Mouse (Mus musculus) MEL (cell line): ENCODE measurements at regions not wholly inside any gene's neighbourhood (a gene's known extent, or its start where the extent isn't known, plus 50 kb on each side); places are given as distances from the start of the nearest gene placed in this dataset.

Experiments
- DNase-seq: peaks from one replicate; pipeline ENCODE4 v3.0.0; 2011; ENCODE audit warnings: low read depth, low spot score
- H3K27ac ChIP-seq: 2 replicates; pipeline ENCODE4 v1.5.1; 2012; ENCODE audit warnings: low read depth, mild to moderate bottlenecking, control low read depth, low read length, moderate library complexity; ENCODE audit not compliant: control insufficient read depth
- H3K27me3 ChIP-seq, 2 experiments: fragments of 150-350 bp in 1 of 2; sonication (generic) in 1 of 2; 2 replicates each; pipeline ENCODE4 v1.6.1; 2012; ENCODE audit warnings: low read length in 2 of 2, mild to moderate bottlenecking in 2 of 2, improper control_type of control experiment in 1 of 2, moderate library complexity in 1 of 2; ENCODE audit not compliant: insufficient read depth in 2 of 2, control insufficient read depth in 1 of 2
- H3K36me3 ChIP-seq, 2 experiments: 2 replicates each; pipeline ENCODE4 v1.6.1; 2012 to 2014; ENCODE audit warnings: low read length in 2 of 2, improper control_type of control experiment in 1 of 2, inconsistent platforms in 1 of 2, mild to moderate bottlenecking in 1 of 2; ENCODE audit not compliant: insufficient read depth in 2 of 2, control insufficient read depth in 1 of 2
- H3K4me1 ChIP-seq, 2 experiments: fragments of 150-350 bp in 1 of 2; sonication (generic) in 1 of 2; 2 replicates each; pipeline ENCODE4 v1.6.1; 2012; ENCODE audit warnings: low read length in 2 of 2, improper control_type of control experiment in 1 of 2, mild to moderate bottlenecking in 1 of 2; ENCODE audit not compliant: insufficient read depth in 2 of 2, control insufficient read depth in 1 of 2
- H3K4me3 ChIP-seq, 2 experiments: fragments of 150-350 bp in 1 of 2; sonication (generic) in 1 of 2; 2 replicates each; pipeline ENCODE4 v1.5.1; 2012; ENCODE audit warnings: low read depth in 2 of 2, low read length in 2 of 2, mild to moderate bottlenecking in 2 of 2, moderate library complexity in 2 of 2, control low read depth in 1 of 2, improper control_type of control experiment in 1 of 2; ENCODE audit not compliant: control insufficient read depth in 1 of 2, insufficient read depth in 1 of 2
- H3K79me2 ChIP-seq: 2 replicates; pipeline ENCODE4 v1.6.1; 2012; ENCODE audit warnings: mild to moderate bottlenecking, low read length, moderate library complexity; ENCODE audit not compliant: control insufficient read depth, poor library complexity, insufficient read depth
- H3K9ac ChIP-seq: 2 replicates; pipeline ENCODE4 v1.6.1; 2012; ENCODE audit warnings: low read depth, mild to moderate bottlenecking, control low read depth, low read length, moderate library complexity; ENCODE audit not compliant: control insufficient read depth, poor library complexity, severe bottlenecking
- H3K9me3 ChIP-seq: fragments of 150-350 bp; sonication (generic); replicated peaks from 2 replicates; pipeline ENCODE4 v1.6.1; 2012; ENCODE audit warnings: mild to moderate bottlenecking, low read length, improper control_type of control experiment, moderate library complexity; ENCODE audit not compliant: insufficient read depth
- CHD1 ChIP-seq: IDR thresholded peaks from 2 replicates; pipeline ENCODE4 v1.6.1; 2012; ENCODE audit warnings: low read depth, mild to moderate bottlenecking, inconsistent platforms, low read length, improper control_type of control experiment
- CHD2 ChIP-seq: IDR thresholded peaks from 2 replicates; pipeline ENCODE4 v1.6.1; 2011; ENCODE audit warnings: low read length, improper control_type of control experiment
- CTCF ChIP-seq, 3 experiments: IDR thresholded peaks in 2 of 3; conservative IDR thresholded peaks in 1 of 3; 2 replicates each; pipeline ENCODE4 v1.5.1; 2011 to 2012; ENCODE audit warnings: low read length in 3 of 3, low read depth in 2 of 3, mild to moderate bottlenecking in 2 of 3, improper control_type of control experiment in 1 of 3, inconsistent platforms in 1 of 3, mixed read lengths in 1 of 3, moderate library complexity in 1 of 3; ENCODE audit not compliant: control insufficient read depth in 1 of 3, insufficient read depth in 1 of 3, poor library complexity in 1 of 3, severe bottlenecking in 1 of 3
- E2F4 ChIP-seq: IDR thresholded peaks from 2 replicates; pipeline ENCODE4 v1.6.1; 2011; ENCODE audit warnings: low read depth, low read length, improper control_type of control experiment, borderline replicate concordance
- ELF1 ChIP-seq: IDR thresholded peaks from 2 replicates; pipeline ENCODE4 v1.6.1; 2014; ENCODE audit warnings: low read depth, mild to moderate bottlenecking, inconsistent platforms, low read length, improper control_type of control experiment, moderate library complexity
- EP300 ChIP-seq, 2 experiments: IDR thresholded peaks; 2 replicates each; pipeline ENCODE4 v1.6.1; 2011; ENCODE audit warnings: improper control_type of control experiment in 2 of 2, low read length in 2 of 2, low read depth in 1 of 2, mild to moderate bottlenecking in 1 of 2
- ETS1 ChIP-seq: IDR thresholded peaks from 2 replicates; pipeline ENCODE4 v1.6.1; 2012; ENCODE audit warnings: low read depth, mild to moderate bottlenecking, inconsistent platforms, low read length, improper control_type of control experiment, moderate library complexity
- GABPA ChIP-seq: IDR thresholded peaks from 2 replicates; pipeline ENCODE4 v1.6.1; 2012; ENCODE audit warnings: low read depth, mild to moderate bottlenecking, inconsistent platforms, low read length, improper control_type of control experiment, moderate library complexity
- GATA1 ChIP-seq: IDR thresholded peaks from 2 replicates; pipeline ENCODE4 v1.6.1; 2011; ENCODE audit warnings: low read depth, low read length, improper control_type of control experiment
- HCFC1 ChIP-seq: IDR thresholded peaks from 2 replicates; pipeline ENCODE4 v1.6.1; 2012; ENCODE audit warnings: low read depth, mild to moderate bottlenecking, inconsistent platforms, low read length, improper control_type of control experiment, moderate library complexity
- JUND ChIP-seq: IDR thresholded peaks from 2 replicates; pipeline ENCODE4 v1.6.1; 2011; ENCODE audit warnings: low read depth, mild to moderate bottlenecking, improper control_type of control experiment, low read length
- KAT2A ChIP-seq: conservative IDR thresholded peaks from 2 replicates; pipeline ENCODE4 v1.6.1; 2012; ENCODE audit warnings: low read depth, low read length, improper control_type of control experiment, inconsistent platforms
- MAFK ChIP-seq: IDR thresholded peaks from 2 replicates; pipeline ENCODE4 v1.6.1; 2011; ENCODE audit warnings: low read depth, mild to moderate bottlenecking, low read length, improper control_type of control experiment, borderline replicate concordance
- MAX ChIP-seq: IDR thresholded peaks from 2 replicates; pipeline ENCODE4 v1.6.1; 2011; ENCODE audit warnings: low read length, improper control_type of control experiment
- MAZ ChIP-seq: IDR thresholded peaks from 2 replicates; pipeline ENCODE4 v1.6.1; 2012; ENCODE audit warnings: low read depth, mild to moderate bottlenecking, inconsistent platforms, low read length, improper control_type of control experiment
- MYB ChIP-seq: IDR thresholded peaks from 2 replicates; pipeline ENCODE4 v1.6.1; 2011; ENCODE audit warnings: mild to moderate bottlenecking, low read depth, low read length, improper control_type of control experiment
- MYC ChIP-seq: IDR thresholded peaks from 2 replicates; pipeline ENCODE4 v1.6.1; 2011; ENCODE audit warnings: low read depth, mild to moderate bottlenecking, low read length, improper control_type of control experiment, moderate library complexity
- NELFE ChIP-seq: IDR thresholded peaks from 2 replicates; pipeline ENCODE4 v1.6.1; 2011; ENCODE audit warnings: low read depth, low read length, improper control_type of control experiment
- NRF1 ChIP-seq: IDR thresholded peaks from 2 replicates; pipeline ENCODE4 v1.6.1; 2014; ENCODE audit warnings: low read depth, mild to moderate bottlenecking, inconsistent platforms, low read length, improper control_type of control experiment, moderate library complexity; ENCODE audit not compliant: poor library complexity, insufficient read depth, severe bottlenecking
- POLR2AphosphoS5 ChIP-seq: IDR thresholded peaks from 2 replicates; pipeline ENCODE4 v1.6.1; 2012; ENCODE audit warnings: low read depth, borderline replicate concordance, mild to moderate bottlenecking, inconsistent platforms, low read length, moderate library complexity, mixed read lengths
- RCOR1 ChIP-seq: IDR thresholded peaks from 2 replicates; pipeline ENCODE4 v1.6.1; 2012; ENCODE audit warnings: low read depth, mild to moderate bottlenecking, inconsistent platforms, low read length, improper control_type of control experiment
- SIN3A ChIP-seq: IDR thresholded peaks from 2 replicates; pipeline ENCODE4 v1.6.1; 2012; ENCODE audit warnings: low read length, improper control_type of control experiment, inconsistent platforms
- SMC3 ChIP-seq: IDR thresholded peaks from 2 replicates; pipeline ENCODE4 v1.6.1; 2011; ENCODE audit warnings: low read depth, low read length, improper control_type of control experiment
- TAL1 ChIP-seq: IDR thresholded peaks from 2 replicates; pipeline ENCODE4 v1.6.1; 2012; ENCODE audit warnings: mild to moderate bottlenecking, inconsistent platforms, low read length, moderate library complexity, mixed read lengths
- TBP ChIP-seq: IDR thresholded peaks from 2 replicates; pipeline ENCODE4 v1.8.0; 2011; ENCODE audit warnings: low read depth, low read length, improper control_type of control experiment
- TCF12 ChIP-seq: IDR thresholded peaks from 2 replicates; pipeline ENCODE4 v1.6.1; 2014; ENCODE audit warnings: low read depth, mild to moderate bottlenecking, inconsistent platforms, low read length, improper control_type of control experiment, moderate library complexity
- UBTF ChIP-seq: IDR thresholded peaks from 2 replicates; pipeline ENCODE4 v1.6.1; 2012; ENCODE audit warnings: low read depth, mild to moderate bottlenecking, inconsistent platforms, low read length, improper control_type of control experiment, moderate library complexity, borderline replicate concordance; ENCODE audit not compliant: insufficient read depth
- USF1 ChIP-seq: IDR thresholded peaks from 2 replicates; pipeline ENCODE4 v1.6.1; 2014; ENCODE audit warnings: low read depth, mild to moderate bottlenecking, inconsistent platforms, low read length, improper control_type of control experiment, moderate library complexity
- USF2 ChIP-seq, 2 experiments: IDR thresholded peaks; 2 replicates each; pipeline ENCODE4 v1.6.1; 2011 to 2012; ENCODE audit warnings: improper control_type of control experiment in 2 of 2, low read length in 2 of 2, borderline replicate concordance in 1 of 2, inconsistent platforms in 1 of 2, low read depth in 1 of 2, mild to moderate bottlenecking in 1 of 2; ENCODE audit not compliant: insufficient read depth in 1 of 2
- ZC3H11A ChIP-seq: IDR thresholded peaks from 2 replicates; pipeline ENCODE4 v1.6.1; 2012; ENCODE audit warnings: low read depth, mild to moderate bottlenecking, inconsistent platforms, low read length, improper control_type of control experiment
- ZMIZ1 ChIP-seq: IDR thresholded peaks from 2 replicates; pipeline ENCODE4 v1.6.1; 2012; ENCODE audit warnings: low read depth, mild to moderate bottlenecking, inconsistent platforms, low read length, improper control_type of control experiment, moderate library complexity

DNA sequence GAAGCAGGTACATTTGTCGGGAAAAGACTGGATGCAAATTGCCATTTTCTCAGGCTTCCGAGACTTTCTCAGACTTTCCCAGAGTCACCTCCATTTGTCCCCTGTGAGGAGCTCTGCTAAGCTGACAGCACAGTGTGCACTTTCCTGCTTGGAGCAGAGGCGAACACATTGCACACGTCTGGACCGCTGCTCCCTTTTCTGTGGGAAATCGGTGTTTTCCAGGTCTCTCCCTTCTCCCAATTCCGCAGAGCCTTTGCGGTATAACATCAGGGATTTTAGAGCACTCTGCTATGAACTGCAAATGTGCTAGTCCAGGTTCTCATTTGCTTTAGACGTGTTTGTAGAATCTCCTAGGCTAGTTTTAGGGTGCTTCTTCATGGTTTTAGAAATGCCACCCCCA is 67.0 kb upstream of the Myb start:
- H3K4me3 ChIP-seq, result no peak overlapping the region
- H3K27ac ChIP-seq, result peak overlapping the region; percentile 92

DNA sequence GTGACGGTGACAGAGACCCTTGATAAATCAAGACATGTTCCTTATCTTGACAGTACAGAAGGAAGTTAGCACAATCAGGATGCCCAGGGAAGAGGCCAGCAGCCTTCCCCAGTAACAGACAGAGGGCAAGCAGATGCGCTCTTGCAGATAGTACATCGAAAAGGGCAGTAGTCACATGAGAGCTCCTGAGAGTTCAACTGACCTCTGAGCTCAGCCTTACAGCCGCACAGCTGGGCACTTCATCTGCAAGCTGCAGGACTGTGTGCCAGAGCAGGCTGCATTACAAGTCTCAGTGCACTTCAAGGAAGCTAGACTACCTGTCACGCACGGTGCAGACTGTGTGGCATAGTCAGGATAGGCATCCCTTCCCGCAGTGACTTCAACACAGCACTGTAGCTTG is 67.2 kb upstream of the Hbs1l start:
- H3K27me3 ChIP-seq, result no peaks in the 10 kb centered on the region
- H3K9ac ChIP-seq, result peak overlapping the region; percentile 57
- H3K79me2 ChIP-seq, result no peaks in the 10 kb centered on the region
- peaks cover 0 to 32% of the 10 kb centered on the region in 2 experiments; a peak in 2 of 4 replicates for H3K36me3 ChIP-seq
- H3K4me3 ChIP-seq, result no peak overlapping the region
- H3K4me1 ChIP-seq, result peaks cover 33 to 37% of the 10 kb centered on the region in 2 experiments
- H3K27ac ChIP-seq, result peak overlapping the region; percentile 90
- no peaks in the 10 kb centered on the region for H3K9me3 ChIP-seq
- peak; percentile 89 for DNase-seq
- TF ChIP-seq EP300 (IDR thresholded peaks at IDR 0.05; ENCODE audit: low read depth in 1 of 2, low read length in 2 of 2), result peak; percentile 99 to 100
- peak; percentile 100 for TF ChIP-seq SIN3A
- no peak for TF ChIP-seq UBTF
- peak; percentile 75 for TF ChIP-seq USF1
- TF ChIP-seq CTCF (IDR thresholded peaks at IDR 0.05 in 2 of 3, conservative IDR thresholded peaks at IDR 0.05 in 1 of 3; ENCODE audit: control insufficient read depth in 1 of 3, insufficient read depth in 1 of 3, low read depth in 2 of 3, low read length in 3 of 3, poor library complexity in 1 of 3, severe bottlenecking in 1 of 3), result no peak
- TF ChIP-seq TAL1, result peak; percentile 100
- 0 out of 2 replicates have a peak, but pooled peaks have one; percentile 4 for TF ChIP-seq CHD1
- TF ChIP-seq ZC3H11A, result no peak
- peak; percentile 32; the same call in 1 of the 2 replicates for TF ChIP-seq MYC
- no peak for TF ChIP-seq GABPA
- TF ChIP-seq HCFC1, result 0 out of 2 replicates have a peak, but pooled peaks have one; percentile 16
- TF ChIP-seq GATA1, result peak; percentile 100
- no peak for TF ChIP-seq POLR2AphosphoS5
- no peak for TF ChIP-seq ELF1
- no peak for TF ChIP-seq USF2 (IDR thresholded peaks at IDR 0.05; ENCODE audit: borderline replicate concordance in 1 of 2, insufficient read depth in 1 of 2, low read depth in 1 of 2, low read length in 2 of 2)
- TF ChIP-seq SMC3, result no peak
- TF ChIP-seq NELFE, result peak; percentile 42
- TF ChIP-seq MAFK, result peak; percentile 60; the same call in 1 of the 2 replicates
- peak; percentile 74 for TF ChIP-seq ZMIZ1
- TF ChIP-seq MAX, result peak; percentile 56
- TF ChIP-seq KAT2A, result no peak; the same call in none of the 2 replicates
- peak; percentile 67 for TF ChIP-seq TBP
- 0 out of 2 replicates have a peak, but pooled peaks have one; percentile 59 for TF ChIP-seq MAZ
- TF ChIP-seq TCF12, result peak; percentile 100
- peak; percentile 97 for TF ChIP-seq RCOR1
- TF ChIP-seq NRF1, result no peak
- peak; percentile 53 for TF ChIP-seq CHD2
- peak; percentile 97 for TF ChIP-seq ETS1
- TF ChIP-seq E2F4, result no peak
- peak; percentile 85 for TF ChIP-seq JUND
- peak; percentile 97 for TF ChIP-seq MYB

More for the DNA sequence above, 67.0 kb upstream of the Myb start:
- Histone ChIP-seq H3K36me3 (peaks cover 0 to 40% of the 10 kb centered on the region in 2 experiments; a peak in 2 of 4 replicates), H3K9ac (peak overlapping the region; percentile 49), H3K4me1 (peaks cover 41 to 44% of the 10 kb centered on the region in 2 experiments), H3K79me2 (no peaks in the 10 kb centered on the region; the same call in 1 of the 2 replicates), H3K27me3 (no peaks in the 10 kb centered on the region), H3K9me3 (no peaks in the 10 kb centered on the region)
- TF ChIP-seq CHD1 (peak; percentile 47; the same call in 1 of the 2 replicates), NELFE (no peak)
- DNase-seq, result no peak
